Mouse (Mus musculus) CD4-positive, CD25-positive, alpha-beta regulatory T cell, adult 2 months (primary cell): Measurements from ENCODE around the gene Tada3.

Experiments
- DNase-seq: peaks from one replicate; pipeline ENCODE4 v3.0.0-alpha.2; 2012; ENCODE audit warnings: low read depth, low spot score

Gene Tada3

GRCm38 (mm10) chr6:113386025-113386424, 8.3 kb upstream of the Tada3 start:
- DNase-seq: no peak

- DNase-seq: no peak
Observed at GRCm38 (mm10) chr6:113385160-113385714, 7.6 kb upstream of the Tada3 start.

GRCm38 (mm10) chr6:113384351-113384927, 6.8 kb upstream of the Tada3 start:
- DNase-seq: no peak

GRCm38 (mm10) chr6:113380480-113380879, 2.8 kb upstream of the Tada3 start:
- peak; percentile 25 for DNase-seq

GRCm38 (mm10) chr6:113379246-113379645, 1.6 kb upstream of the Tada3 start:
- peak; percentile 18 for DNase-seq

GRCm38 (mm10) chr6:113377172-113377495, 549 bp downstream of the Tada3 start:
- no peak for DNase-seq

GRCm38 (mm10) chr6:113373491-113373890, 4.2 kb downstream of the Tada3 start:
- no peak for DNase-seq

GRCm38 (mm10) chr6:113370194-113370929, 7.3 kb downstream of the Tada3 start:
- DNase-seq: no peak

- DNase-seq: no peak
Observed at GRCm38 (mm10) chr6:113368577-113368976, 9.1 kb downstream of the Tada3 start.

- DNase-seq: no peak
Observed at GRCm38 (mm10) chr6:113368124-113368523, 9.6 kb downstream of the Tada3 start.

- no peak for DNase-seq
Observed at GRCm38 (mm10) chr6:113367574-113367973, 10.1 kb downstream of the Tada3 start.

- no peak for DNase-seq
Observed at GRCm38 (mm10) chr6:113366639-113367038, 11.0 kb downstream of the Tada3 start.

- no peak for DNase-seq
Observed at GRCm38 (mm10) chr6:113364518-113365135, 13.1 kb downstream of the Tada3 start.

GRCm38 (mm10) chr6:113362241-113362640, 15.4 kb downstream of the Tada3 start:
- DNase-seq: no peak

GRCm38 (mm10) chr6:113361476-113361875, 16.2 kb downstream of the Tada3 start:
- no peak for DNase-seq

GRCm38 (mm10) chr6:113353696-113354095, 24.0 kb downstream of the Tada3 start:
- no peak for DNase-seq

GRCm38 (mm10) chr6:113352820-113353219, 24.9 kb downstream of the Tada3 start:
- no peak for DNase-seq

GRCm38 (mm10) chr6:113351653-113352052, 26.0 kb downstream of the Tada3 start:
- DNase-seq: no peak

GRCm38 (mm10) chr6:113351161-113351560, 26.5 kb downstream of the Tada3 start:
- DNase-seq: no peak

- no peak for DNase-seq
Observed at GRCm38 (mm10) chr6:113350538-113350937, 27.1 kb downstream of the Tada3 start.

GRCm38 (mm10) chr6:113346897-113347296, 30.8 kb downstream of the Tada3 start:
- no peak for DNase-seq

- DNase-seq: no peak
Observed at GRCm38 (mm10) chr6:113344321-113344720, 33.4 kb downstream of the Tada3 start.
